Mouse (Mus musculus): ENCODE data around the gene Txn2. TPM values are rescaled to one million over a fixed set of nuclear protein-coding genes. Genes with fewer than 3 reads are reported as not detected.

Gene Txn2
- polyA plus RNA-seq, 1 experiment from 2014 or later: 253 TPM

DNA sequence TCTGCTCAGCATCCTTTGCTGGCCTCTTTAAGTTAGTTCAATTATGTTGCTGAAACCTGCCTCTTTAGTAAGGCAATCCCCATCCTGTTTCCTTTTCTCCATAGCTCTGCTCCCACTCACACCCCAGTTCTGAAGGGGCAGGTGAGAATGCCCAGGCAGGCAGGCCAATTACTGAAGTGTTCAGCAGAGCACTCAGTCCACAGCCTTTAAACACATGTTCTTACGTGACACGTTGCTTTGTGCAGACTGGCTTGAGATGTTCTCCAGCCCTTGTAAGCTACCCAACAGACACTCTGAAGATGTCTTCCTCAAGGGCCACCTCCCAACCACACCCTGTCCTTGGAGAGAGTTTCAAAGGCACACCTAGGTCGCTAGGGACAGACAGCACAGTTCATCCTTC lies 29.3 kb upstream of the Txn2 start:
- ATAC-seq (ENCODE audit: low FRiP score) (no peak), DNase-seq (ENCODE audit: low spot score) (no peak)
- H3K4me3 ChIP-seq (ENCODE audit: low read depth, low read length): no peak overlapping the region
- H3K4me1 ChIP-seq (replicated peaks; ENCODE audit: control insufficient read depth, insufficient read depth, low read length): peaks cover 8% of the 10 kb centered on the region; the same call in 1 of the 2 replicates
- peaks cover 26% of the 10 kb centered on the region for H3K36me3 ChIP-seq (ENCODE audit: control insufficient read depth, insufficient read depth, low read length)
- no peaks in the 10 kb centered on the region for H3K9me3 ChIP-seq (ENCODE audit: control insufficient read depth, low read length)
- no peak overlapping the region for H3K27ac ChIP-seq (ENCODE audit: low read depth, low read length)
- H3K27me3 ChIP-seq (ENCODE audit: control insufficient read depth, insufficient read depth, low read length): peaks cover 7% of the 10 kb centered on the region
- H3K4me2 ChIP-seq (replicated peaks; ENCODE audit: low read depth, low read length): no peak overlapping the region
- 74% methylated on average over 3 of the region's 3 CpGs for WGBS
- no peak overlapping the region for H3K9ac ChIP-seq (ENCODE audit: low read depth, low read length)

DNA sequence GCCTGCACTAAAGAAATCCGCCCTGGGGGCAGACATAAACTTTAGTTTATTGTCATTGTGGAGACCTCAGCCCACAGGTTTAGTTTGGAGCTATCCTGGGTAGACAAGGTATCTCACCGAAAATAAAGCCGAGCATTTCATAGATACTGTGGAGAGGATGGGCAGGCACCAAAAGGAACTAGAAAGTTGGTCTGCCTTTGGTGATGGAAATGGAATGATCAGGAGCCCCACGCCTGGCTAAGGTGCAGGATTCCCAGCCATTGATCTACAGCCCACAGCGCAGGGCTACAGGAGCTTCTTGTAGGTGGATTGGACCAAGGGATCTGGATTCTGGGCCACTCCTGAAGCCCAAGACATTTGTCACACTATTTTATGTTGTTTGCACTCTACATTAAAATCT lies 28.8 kb upstream of the Txn2 start:
- Histone ChIP-seq H3K4me1 (replicated peaks; ENCODE audit: control insufficient read depth, insufficient read depth, low read length) (peaks cover 8% of the 10 kb centered on the region; the same call in 1 of the 2 replicates), H3K9ac (ENCODE audit: low read depth, low read length) (no peak overlapping the region), H3K27me3 (ENCODE audit: control insufficient read depth, insufficient read depth, low read length) (peaks cover 7% of the 10 kb centered on the region), H3K4me2 (replicated peaks; ENCODE audit: low read depth, low read length) (no peak overlapping the region), H3K4me3 (ENCODE audit: low read depth, low read length) (no peak overlapping the region), H3K27ac (ENCODE audit: low read depth, low read length) (no peak overlapping the region), H3K36me3 (ENCODE audit: control insufficient read depth, insufficient read depth, low read length) (peaks cover 25% of the 10 kb centered on the region), H3K9me3 (ENCODE audit: control insufficient read depth, low read length) (no peaks in the 10 kb centered on the region)
- WGBS: 59% methylated on average over 5 of the region's 5 CpGs
- DNase-seq (ENCODE audit: low spot score) (peak; percentile 5), ATAC-seq (ENCODE audit: low FRiP score) (no peak)

DNA sequence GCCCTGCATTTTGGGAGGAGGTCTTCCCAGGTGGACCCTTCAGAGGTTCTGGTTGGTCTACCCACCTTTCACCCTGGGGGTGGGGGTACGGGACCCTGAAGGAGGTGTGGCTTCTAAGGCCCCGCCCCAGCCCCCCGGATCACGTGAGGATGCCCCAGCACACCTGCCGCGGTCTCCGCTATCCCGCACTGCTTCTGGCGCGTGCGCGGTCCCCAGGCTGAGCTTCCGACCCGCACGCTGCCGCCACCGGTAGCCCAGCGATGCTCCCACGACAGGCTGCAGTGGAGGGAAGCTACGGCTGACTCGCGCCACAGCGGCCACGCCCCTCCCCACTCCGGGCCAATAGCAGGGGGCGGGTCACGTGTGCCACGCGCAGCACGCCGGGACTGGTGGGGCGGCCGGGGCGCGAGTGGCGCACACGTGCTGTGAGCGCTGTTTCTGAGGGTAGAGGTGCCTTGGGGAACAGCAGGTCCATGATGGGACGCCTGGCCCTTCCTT lies 27.6 kb upstream of the Txn2 start, which contains the start of gene Foxred2:
Gene Foxred2 (minus strand): TSS at position 319 of the 498 bp plus-strand sequence.
- peak; percentile 89 for DNase-seq (ENCODE audit: low spot score)
- Histone ChIP-seq H3K27ac (ENCODE audit: low read depth, low read length) (no peak within 1 kb of the TSS), H3K4me1 (replicated peaks; ENCODE audit: control insufficient read depth, insufficient read depth, low read length) (peaks cover 8% of the 10 kb centered on the region; the same call in 1 of the 2 replicates), H3K36me3 (ENCODE audit: control insufficient read depth, insufficient read depth, low read length) (peaks cover 19% of the 10 kb centered on the region), H3K4me3 (ENCODE audit: low read depth, low read length) (peak within 1 kb of the TSS; percentile 54), H3K9me3 (ENCODE audit: control insufficient read depth, low read length) (no peaks in the 10 kb centered on the region), H3K9ac (ENCODE audit: low read depth, low read length) (peak within 1 kb of the TSS; percentile 56), H3K4me2 (replicated peaks; ENCODE audit: low read depth, low read length) (peak within 1 kb of the TSS; percentile 84), H3K27me3 (ENCODE audit: control insufficient read depth, insufficient read depth, low read length) (peaks cover 7% of the 10 kb centered on the region)
- under 1% methylated on average over 39 of the region's 39 CpGs for WGBS
- peak; percentile 94 for ATAC-seq (ENCODE audit: low FRiP score)

DNA sequence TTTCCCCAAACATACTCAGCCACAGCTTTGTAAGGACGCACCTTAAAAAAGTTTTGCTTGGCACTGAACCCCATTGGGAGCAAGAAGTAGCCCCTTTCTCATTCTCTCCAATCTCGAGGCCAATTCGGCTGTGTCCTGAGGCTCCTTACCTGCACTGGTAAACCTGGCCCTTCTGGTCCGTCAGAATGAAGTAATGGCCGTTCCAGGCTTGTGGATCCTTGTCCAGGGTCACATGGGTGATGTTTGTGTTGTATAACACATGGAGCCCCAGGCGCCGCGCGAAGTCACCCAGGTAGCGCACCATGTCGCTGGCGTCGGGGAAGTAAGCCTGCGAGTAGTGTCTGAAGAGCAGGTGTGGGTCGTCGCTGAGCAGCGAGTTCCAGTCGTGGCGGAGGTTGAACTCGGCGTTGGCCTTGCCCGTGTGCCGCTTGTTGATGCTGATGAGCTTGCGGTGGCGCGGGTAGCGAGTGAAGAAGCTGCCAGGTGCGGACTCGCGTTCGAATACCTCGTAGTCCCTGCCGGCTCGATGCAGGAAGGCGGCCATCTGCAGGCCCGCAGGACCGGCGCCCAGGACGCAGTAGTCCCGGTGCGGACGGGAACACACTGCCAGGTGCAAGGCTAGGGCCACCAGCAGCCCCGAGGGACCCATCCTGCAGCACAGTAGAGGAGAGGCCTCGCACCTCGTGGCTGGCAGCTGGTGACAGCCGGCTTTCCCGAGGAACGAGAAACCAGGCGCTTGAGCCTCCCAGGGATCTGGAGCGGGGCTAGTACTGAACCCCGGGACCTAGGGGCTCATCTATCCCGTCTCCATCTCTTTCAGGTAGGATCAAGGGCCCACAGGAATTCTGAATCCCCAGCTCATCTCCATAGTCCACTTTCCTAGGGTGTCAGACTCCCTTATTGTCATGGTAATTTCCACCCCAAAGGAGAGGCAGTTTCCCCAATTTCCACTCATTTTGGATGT lies 26.9 kb upstream of the Txn2 start:
- H3K27me3 ChIP-seq (ENCODE audit: control insufficient read depth, insufficient read depth, low read length): peaks cover 7% of the 10 kb centered on the region
- peaks cover 8% of the 10 kb centered on the region; the same call in 1 of the 2 replicates for H3K4me1 ChIP-seq (replicated peaks; ENCODE audit: control insufficient read depth, insufficient read depth, low read length)
- H3K4me2 ChIP-seq (replicated peaks; ENCODE audit: low read depth, low read length): peak overlapping the region; percentile 84
- peak overlapping the region; percentile 54 for H3K4me3 ChIP-seq (ENCODE audit: low read depth, low read length)
- peaks cover 12% of the 10 kb centered on the region for H3K36me3 ChIP-seq (ENCODE audit: control insufficient read depth, insufficient read depth, low read length)
- DNase-seq (ENCODE audit: low spot score) (no peak), ATAC-seq (ENCODE audit: low FRiP score) (peak; percentile 61)
- 11% methylated on average over 52 of the region's 52 CpGs for WGBS
- H3K27ac ChIP-seq (ENCODE audit: low read depth, low read length): no peak overlapping the region
- peak overlapping the region; percentile 56 for H3K9ac ChIP-seq (ENCODE audit: low read depth, low read length)
- H3K9me3 ChIP-seq (ENCODE audit: control insufficient read depth, low read length): no peaks in the 10 kb centered on the region

DNA sequence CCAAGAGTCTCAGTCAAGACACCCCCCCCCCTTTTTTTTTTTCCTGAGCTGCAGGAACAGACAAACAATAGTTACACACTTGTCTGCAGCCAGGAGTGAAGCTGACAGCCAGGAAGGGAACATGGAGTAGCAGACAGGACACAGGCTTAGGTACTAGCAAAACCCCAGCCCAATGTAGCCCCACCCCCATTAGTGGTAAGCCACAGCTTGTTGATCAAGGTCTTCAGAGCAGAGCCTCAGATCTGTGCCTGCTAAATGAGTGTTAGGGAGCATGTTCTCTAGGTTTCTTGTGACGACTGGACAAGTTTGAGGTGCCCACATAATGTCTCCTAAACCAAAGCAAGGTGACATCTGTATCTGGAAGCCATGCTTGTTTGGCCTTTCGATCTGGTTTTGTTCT lies 25.6 kb upstream of the Txn2 start:
- DNase-seq (ENCODE audit: low spot score) (no peak), ATAC-seq (ENCODE audit: low FRiP score) (no peak)
- Histone ChIP-seq H3K9ac (ENCODE audit: low read depth, low read length) (no peak overlapping the region), H3K4me1 (replicated peaks; ENCODE audit: control insufficient read depth, insufficient read depth, low read length) (peaks cover 8% of the 10 kb centered on the region; the same call in 1 of the 2 replicates), H3K4me3 (ENCODE audit: low read depth, low read length) (no peak overlapping the region), H3K9me3 (ENCODE audit: control insufficient read depth, low read length) (no peaks in the 10 kb centered on the region), H3K27me3 (ENCODE audit: control insufficient read depth, insufficient read depth, low read length) (peaks cover 7% of the 10 kb centered on the region), H3K27ac (ENCODE audit: low read depth, low read length) (no peak overlapping the region), H3K4me2 (replicated peaks; ENCODE audit: low read depth, low read length) (no peak overlapping the region), H3K36me3 (ENCODE audit: control insufficient read depth, insufficient read depth, low read length) (peaks cover 5% of the 10 kb centered on the region)
- WGBS: 95% methylated on average over 2 of the region's 2 CpGs

DNA sequence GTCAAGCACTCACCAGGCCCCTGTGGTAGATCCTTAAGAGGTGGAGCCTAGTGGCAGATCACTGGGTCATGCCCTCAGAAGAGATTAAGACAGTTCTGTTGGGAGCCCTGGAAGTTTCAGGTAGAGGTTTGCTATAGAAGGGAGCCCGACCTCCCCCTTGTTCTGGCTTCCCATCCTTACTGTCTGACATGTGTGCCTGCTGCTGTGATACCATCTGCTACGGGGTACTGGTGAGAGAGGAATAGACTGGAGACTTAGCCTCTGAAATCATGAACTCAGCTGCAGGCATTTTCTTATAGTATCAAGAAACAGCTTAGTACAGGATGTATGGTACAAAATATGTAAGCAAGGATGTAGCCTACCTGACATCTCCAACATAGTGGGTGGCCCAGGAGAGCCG lies 24.1 kb upstream of the Txn2 start:
- Histone ChIP-seq H3K27me3 (ENCODE audit: control insufficient read depth, insufficient read depth, low read length) (peaks cover 7% of the 10 kb centered on the region), H3K9ac (ENCODE audit: low read depth, low read length) (no peak overlapping the region), H3K4me3 (ENCODE audit: low read depth, low read length) (no peak overlapping the region), H3K27ac (ENCODE audit: low read depth, low read length) (no peak overlapping the region), H3K4me1 (replicated peaks; ENCODE audit: control insufficient read depth, insufficient read depth, low read length) (peaks cover 8% of the 10 kb centered on the region; the same call in 1 of the 2 replicates), H3K4me2 (replicated peaks; ENCODE audit: low read depth, low read length) (no peak overlapping the region), H3K36me3 (ENCODE audit: control insufficient read depth, insufficient read depth, low read length) (no peaks in the 10 kb centered on the region), H3K9me3 (ENCODE audit: control insufficient read depth, low read length) (no peaks in the 10 kb centered on the region)
- WGBS: 89% methylated on average over 3 of the region's 3 CpGs
- ATAC-seq (ENCODE audit: low FRiP score) (no peak), DNase-seq (ENCODE audit: low spot score) (no peak)

DNA sequence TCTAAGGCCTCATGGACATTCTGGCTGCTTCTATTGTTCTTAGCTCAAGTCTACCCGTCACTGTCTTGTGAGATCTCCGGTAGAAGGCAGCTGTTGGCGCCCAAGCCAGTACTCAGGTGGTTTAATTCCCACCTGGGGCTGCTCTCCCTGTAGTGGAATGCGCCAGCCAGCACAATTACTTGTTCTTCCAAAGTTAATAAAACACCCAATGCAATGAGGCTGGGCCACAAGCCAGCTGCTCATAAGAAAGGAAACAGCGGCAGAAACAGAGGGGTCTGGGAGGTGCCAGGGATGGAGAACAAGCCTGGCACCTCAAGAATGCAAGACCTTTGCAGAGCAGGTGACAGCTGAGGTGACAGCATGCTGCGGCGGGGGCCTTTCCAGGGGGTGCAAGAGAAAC lies 20.3 kb upstream of the Txn2 start:
- Histone ChIP-seq H3K9me3 (ENCODE audit: control insufficient read depth, low read length) (no peaks in the 10 kb centered on the region), H3K27me3 (ENCODE audit: control insufficient read depth, insufficient read depth, low read length) (no peaks in the 10 kb centered on the region), H3K4me1 (replicated peaks; ENCODE audit: control insufficient read depth, insufficient read depth, low read length) (no peaks in the 10 kb centered on the region), H3K36me3 (ENCODE audit: control insufficient read depth, insufficient read depth, low read length) (no peaks in the 10 kb centered on the region), H3K27ac (ENCODE audit: low read depth, low read length) (no peak overlapping the region), H3K9ac (ENCODE audit: low read depth, low read length) (no peak overlapping the region), H3K4me2 (replicated peaks; ENCODE audit: low read depth, low read length) (no peak overlapping the region), H3K4me3 (ENCODE audit: low read depth, low read length) (no peak overlapping the region)
- WGBS: 91% methylated on average over 7 of the region's 7 CpGs
- no peak for DNase-seq (ENCODE audit: low spot score)
- ATAC-seq (ENCODE audit: low FRiP score): no peak

DNA sequence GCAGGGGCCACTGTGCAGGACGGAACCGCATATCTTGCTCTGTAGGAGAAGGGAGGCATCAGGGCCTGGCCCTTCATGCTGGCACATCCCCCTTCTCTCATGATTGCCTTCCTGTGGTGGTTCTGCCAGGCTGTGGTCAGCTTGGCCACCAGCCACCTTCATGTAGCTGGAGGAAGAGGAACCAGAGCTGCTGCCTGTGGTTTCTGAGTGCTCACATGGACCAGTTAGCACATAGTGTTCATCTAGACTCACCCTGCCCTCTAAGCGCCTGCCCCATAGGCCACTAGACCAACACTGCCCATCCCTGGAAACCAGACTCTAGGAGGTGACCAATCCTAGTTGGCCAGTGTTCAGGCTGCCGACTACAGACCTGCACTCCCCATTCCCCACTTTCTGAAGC lies 16.9 kb upstream of the Txn2 start:
- Histone ChIP-seq H3K4me3 (ENCODE audit: low read depth, low read length) (no peak overlapping the region), H3K9ac (ENCODE audit: low read depth, low read length) (no peak overlapping the region), H3K27ac (ENCODE audit: low read depth, low read length) (no peak overlapping the region), H3K4me2 (replicated peaks; ENCODE audit: low read depth, low read length) (no peak overlapping the region), H3K27me3 (ENCODE audit: control insufficient read depth, insufficient read depth, low read length) (no peaks in the 10 kb centered on the region), H3K9me3 (ENCODE audit: control insufficient read depth, low read length) (no peaks in the 10 kb centered on the region), H3K4me1 (replicated peaks; ENCODE audit: control insufficient read depth, insufficient read depth, low read length) (no peaks in the 10 kb centered on the region), H3K36me3 (ENCODE audit: control insufficient read depth, insufficient read depth, low read length) (no peaks in the 10 kb centered on the region)
- ATAC-seq (ENCODE audit: low FRiP score): no peak
- WGBS: 85% methylated on average over 4 of the region's 4 CpGs
- DNase-seq (ENCODE audit: low spot score): no peak
